Mouse (Mus musculus): ENCODE data around the gene Rapgef6. TPM values are rescaled to one million over a fixed set of nuclear protein-coding genes. Genes with fewer than 3 reads are reported as not detected.

Rapgef6 gene
- polyA plus RNA-seq, 1 experiment from 2014 or later: 17.8 TPM

GRCm38 (mm10) chr11:54690171-54690570, 167.5 kb downstream of the Rapgef6 start:
- ChIA-PET POLR2A (no interaction called here), CTCF (no interaction called here)
- H3K27me3 ChIP-seq: no peaks in the 10 kb centered on the region
- no peak for TF ChIP-seq CTCF (IDR thresholded peaks at IDR 0.05)
- DNase-seq (ENCODE audit: low read depth, low spot score) (no peak), ATAC-seq (no peak)
- in situ Hi-C loops (cut with MboI; ENCODE audit: low pct_unique_long_range_greater_than_20kb): no loop called here

GRCm38 (mm10) chr11:54691179-54691578, 168.5 kb downstream of the Rapgef6 start:
- H3K27me3 ChIP-seq: no peaks in the 10 kb centered on the region
- DNase-seq (ENCODE audit: low read depth, low spot score) (no peak), ATAC-seq (no peak)
- TF ChIP-seq CTCF (IDR thresholded peaks at IDR 0.05): no peak
- ChIA-PET CTCF (interaction anchor here (1.0 kb wide), 1 partner anchor 11 kb away, joined by 3 read pairs; no protein-coding TSS in a partner anchor), POLR2A (interaction anchor here (0.6 to 0.7 kb wide), 2 partner anchors 10 to 162 kb away, joined by 3 to 6 read pairs; no protein-coding TSS in a partner anchor)
- in situ Hi-C loops (cut with MboI; ENCODE audit: low pct_unique_long_range_greater_than_20kb): no loop called here

DNA sequence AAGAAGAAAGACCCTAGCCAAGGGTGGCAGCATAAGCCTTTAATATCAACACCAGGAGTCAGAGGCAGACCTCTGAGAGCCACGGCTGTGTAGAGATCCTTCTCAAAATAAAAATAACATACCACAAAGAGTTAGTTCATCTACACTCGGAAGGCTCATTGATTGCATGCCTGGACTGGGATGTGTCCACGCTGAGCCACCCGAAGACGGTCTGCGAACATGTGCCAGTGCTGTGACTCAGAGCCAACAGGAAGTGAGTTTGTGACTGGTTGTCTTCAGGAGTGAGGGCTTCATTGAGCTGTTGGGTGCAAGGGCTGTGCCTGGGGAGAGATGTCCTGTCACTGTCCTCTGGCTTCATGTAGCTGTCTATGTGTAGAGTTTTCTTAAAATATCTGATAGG, 171.0 kb downstream of the Rapgef6 start:
- no peak for TF ChIP-seq CTCF (IDR thresholded peaks at IDR 0.05)
- no peaks in the 10 kb centered on the region for H3K27me3 ChIP-seq
- in situ Hi-C loops (cut with MboI; ENCODE audit: low pct_unique_long_range_greater_than_20kb): no loop called here
- CTCF ChIA-PET: no interaction called here
- DNase-seq (ENCODE audit: low read depth, low spot score) (no peak), ATAC-seq (no peak)
- POLR2A ChIA-PET: no interaction called here

DNA sequence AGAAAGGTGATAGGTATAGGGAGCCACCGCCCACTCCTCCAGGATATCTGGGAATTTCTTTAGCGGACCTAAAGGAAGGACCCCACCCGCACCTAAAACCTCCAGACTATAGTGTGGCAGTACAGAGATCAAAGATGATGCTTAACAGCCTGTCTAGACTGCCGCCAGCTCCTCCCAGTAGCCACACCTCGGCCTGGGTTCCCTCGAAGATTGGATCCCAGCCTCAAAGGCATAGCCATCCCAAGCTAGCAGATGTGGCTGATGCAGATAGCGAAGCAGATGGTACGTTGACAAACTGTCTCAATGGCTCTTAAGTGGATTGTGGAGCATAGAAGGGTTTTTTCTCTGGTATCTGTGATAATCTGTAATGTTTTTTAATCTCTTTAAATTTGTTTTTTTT, 171.6 kb downstream of the Rapgef6 start:
- ChIA-PET POLR2A (no interaction called here), CTCF (no interaction called here)
- H3K27me3 ChIP-seq: no peaks in the 10 kb centered on the region
- no peak for DNase-seq (ENCODE audit: low read depth, low spot score)
- no peak for TF ChIP-seq CTCF (IDR thresholded peaks at IDR 0.05)
- in situ Hi-C loops (cut with MboI; ENCODE audit: low pct_unique_long_range_greater_than_20kb): no loop called here
- ATAC-seq: no peak

DNA sequence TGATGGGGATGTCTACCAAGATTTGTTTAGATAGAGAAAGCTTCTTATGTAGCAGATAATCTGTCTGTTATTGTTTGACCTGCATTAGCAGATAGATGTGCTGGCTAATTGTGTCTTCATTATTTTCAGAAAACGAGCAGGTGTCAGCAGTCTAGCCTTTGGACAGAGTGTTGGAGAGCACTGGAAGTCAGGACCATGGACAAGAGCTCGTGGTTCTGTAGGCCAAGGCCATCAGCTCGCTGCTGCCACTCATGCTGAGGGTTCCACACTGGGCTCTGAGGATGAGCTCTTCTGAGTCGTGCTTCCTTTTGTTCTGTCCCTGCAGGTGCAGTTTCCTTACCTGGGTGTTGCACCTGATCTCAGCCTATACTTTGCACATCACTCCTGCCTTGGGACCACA, 173.3 kb downstream of the Rapgef6 start:
- DNase-seq (ENCODE audit: low read depth, low spot score): no peak
- CTCF ChIA-PET: interaction anchor here (1.5 kb wide), 1 partner anchor 167 kb away, joined by 4 read pairs; no protein-coding TSS in a partner anchor

DNA sequence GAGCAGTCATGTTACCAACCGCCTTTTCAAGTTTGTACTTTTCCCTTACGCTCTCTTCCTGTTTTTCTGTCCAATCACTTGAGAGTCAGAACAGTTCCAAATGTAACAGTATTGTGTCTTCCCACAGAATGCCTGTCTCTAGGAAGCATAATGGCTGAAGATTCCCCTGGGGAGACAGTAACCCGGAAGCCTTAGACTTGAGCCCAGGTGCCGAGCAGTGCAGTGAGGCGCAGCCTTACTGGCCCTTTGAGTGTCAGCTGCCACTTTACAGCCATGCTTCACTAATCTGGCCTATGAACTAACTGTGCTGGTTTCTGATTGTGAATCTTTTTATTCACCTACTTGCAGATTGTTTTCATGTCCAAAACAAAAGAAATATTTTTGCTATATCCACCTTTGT, 175.0 kb downstream of the Rapgef6 start:
- no peak for TF ChIP-seq CTCF (IDR thresholded peaks at IDR 0.05)
- H3K27me3 ChIP-seq: no peaks in the 10 kb centered on the region
- ATAC-seq (no peak), DNase-seq (ENCODE audit: low read depth, low spot score) (no peak)
- ChIA-PET CTCF (interaction anchor here (1.0 kb wide), 1 partner anchor 12 kb away, joined by 3 read pairs; no protein-coding TSS in a partner anchor), POLR2A (no interaction called here)
- in situ Hi-C loops (cut with MboI; ENCODE audit: low pct_unique_long_range_greater_than_20kb): no loop called here

More for the DNA sequence above, 173.3 kb downstream of the Rapgef6 start:
- ATAC-seq: no peak
- in situ Hi-C loops (cut with MboI; ENCODE audit: low pct_unique_long_range_greater_than_20kb): no loop called here
- POLR2A ChIA-PET: interaction anchor here (0.8 kb wide), 1 partner anchor 14 kb away, joined by 3 read pairs; no protein-coding TSS in a partner anchor
- TF ChIP-seq CTCF (IDR thresholded peaks at IDR 0.05): no peak
- no peaks in the 10 kb centered on the region for H3K27me3 ChIP-seq

GRCm38 (mm10) chr11:54698636-54699035, 176.0 kb downstream of the Rapgef6 start:
- no peak for DNase-seq (ENCODE audit: low read depth, low spot score)
- TF ChIP-seq CTCF (IDR thresholded peaks at IDR 0.05): no peak
- in situ Hi-C loops (cut with MboI; ENCODE audit: low pct_unique_long_range_greater_than_20kb): no loop called here
- CTCF ChIA-PET: interaction anchor here (1.0 kb wide), 1 partner anchor 11 kb away, joined by 3 read pairs; no protein-coding TSS in a partner anchor
- no peaks in the 10 kb centered on the region for H3K27me3 ChIP-seq
- POLR2A ChIA-PET: no interaction called here
- ATAC-seq: no peak

DNA sequence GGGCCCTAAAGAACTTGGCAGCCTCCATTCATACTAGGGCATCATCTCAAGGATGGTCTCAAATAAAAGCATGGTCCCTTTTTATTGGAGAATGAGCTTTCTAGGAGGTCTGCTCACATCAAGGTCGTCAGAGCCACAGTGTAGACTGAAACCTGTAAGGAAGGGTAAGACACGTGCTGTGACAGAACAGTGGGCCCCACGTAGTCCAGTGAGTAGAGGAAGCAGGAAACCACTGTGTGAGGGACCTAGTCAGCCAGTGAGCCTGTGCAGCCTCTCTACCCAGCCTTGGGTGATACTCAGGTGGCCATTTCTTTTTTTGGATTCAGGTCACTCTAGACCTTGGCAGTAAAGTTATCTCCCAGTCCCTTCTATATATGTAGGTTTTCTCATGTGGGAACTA, 177.3 kb downstream of the Rapgef6 start:
- DNase-seq (ENCODE audit: low read depth, low spot score) (no peak), ATAC-seq (no peak)
- in situ Hi-C loops (cut with MboI; ENCODE audit: low pct_unique_long_range_greater_than_20kb): no loop called here
- POLR2A ChIA-PET: no interaction called here
- no peak for TF ChIP-seq CTCF (IDR thresholded peaks at IDR 0.05)
- CTCF ChIA-PET: no interaction called here
- no peaks in the 10 kb centered on the region for H3K27me3 ChIP-seq

GRCm38 (mm10) chr11:54701848-54702247, 179.2 kb downstream of the Rapgef6 start:
- CTCF ChIA-PET: interaction anchor here (1.4 kb wide), 1 partner anchor 158 kb away, joined by 7 read pairs; no protein-coding TSS in a partner anchor
- in situ Hi-C loops (cut with MboI; ENCODE audit: low pct_unique_long_range_greater_than_20kb): no loop called here
- POLR2A ChIA-PET: no interaction called here
- no peaks in the 10 kb centered on the region for H3K27me3 ChIP-seq
- DNase-seq (ENCODE audit: low read depth, low spot score) (no peak), ATAC-seq (no peak)
- TF ChIP-seq CTCF (IDR thresholded peaks at IDR 0.05): no peak

- ChIA-PET POLR2A (no interaction called here), CTCF (no interaction called here)
- ATAC-seq: no peak
- peak; percentile 76 for TF ChIP-seq CTCF (IDR thresholded peaks at IDR 0.05)
- in situ Hi-C loops (cut with MboI; ENCODE audit: low pct_unique_long_range_greater_than_20kb): no loop called here
- DNase-seq (ENCODE audit: low read depth, low spot score): no peak
- H3K27me3 ChIP-seq: no peaks in the 10 kb centered on the region
These were observed 180.7 kb downstream of the Rapgef6 start for GRCm38 (mm10) chr11:54703306-54703705.

DNA sequence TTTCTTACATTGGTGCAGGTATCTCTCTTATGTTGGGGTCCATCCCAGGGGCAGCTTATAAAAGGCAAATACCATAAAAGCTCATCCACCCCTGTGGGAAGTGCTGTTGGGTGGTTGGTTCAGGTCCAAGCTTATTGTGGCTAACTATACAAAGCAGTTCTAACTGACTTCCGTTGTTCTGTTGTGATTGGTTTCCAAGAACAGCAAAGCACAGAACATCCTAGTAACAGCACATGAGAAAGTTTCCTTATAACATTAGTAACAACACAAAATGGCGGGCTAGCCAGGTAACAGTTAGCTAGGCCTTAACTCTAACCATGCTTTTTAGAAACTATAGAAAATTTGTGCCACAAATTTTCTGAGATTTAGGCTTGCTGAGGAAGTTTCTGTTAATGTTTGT, 185.5 kb downstream of the Rapgef6 start:
- in situ Hi-C loops (cut with MboI; ENCODE audit: low pct_unique_long_range_greater_than_20kb): loop anchor here (5.0 kb wide), 1 partner anchor 154 kb away; the partner anchor contains the start of gene Lyrm7
- CTCF ChIA-PET: interaction anchor here (1.2 to 5.7 kb wide), 3 partner anchors 9 to 152 kb away, joined by 3 to 21 read pairs (median 4); partner anchors contain the start of gene Lyrm7
- POLR2A ChIA-PET: interaction anchor here (0.7 to 1.2 kb wide), 2 partner anchors 100 to 151 kb away, joined by 3 to 5 read pairs; no protein-coding TSS in a partner anchor

More for the DNA sequence above, 185.5 kb downstream of the Rapgef6 start:
- ATAC-seq: no peak
- H3K27me3 ChIP-seq: no peaks in the 10 kb centered on the region
- TF ChIP-seq CTCF (IDR thresholded peaks at IDR 0.05): no peak
- DNase-seq (ENCODE audit: low read depth, low spot score): no peak
